8 mouse cellular contexts compared by ENCODE assay signal in the genomic region with DNA sequence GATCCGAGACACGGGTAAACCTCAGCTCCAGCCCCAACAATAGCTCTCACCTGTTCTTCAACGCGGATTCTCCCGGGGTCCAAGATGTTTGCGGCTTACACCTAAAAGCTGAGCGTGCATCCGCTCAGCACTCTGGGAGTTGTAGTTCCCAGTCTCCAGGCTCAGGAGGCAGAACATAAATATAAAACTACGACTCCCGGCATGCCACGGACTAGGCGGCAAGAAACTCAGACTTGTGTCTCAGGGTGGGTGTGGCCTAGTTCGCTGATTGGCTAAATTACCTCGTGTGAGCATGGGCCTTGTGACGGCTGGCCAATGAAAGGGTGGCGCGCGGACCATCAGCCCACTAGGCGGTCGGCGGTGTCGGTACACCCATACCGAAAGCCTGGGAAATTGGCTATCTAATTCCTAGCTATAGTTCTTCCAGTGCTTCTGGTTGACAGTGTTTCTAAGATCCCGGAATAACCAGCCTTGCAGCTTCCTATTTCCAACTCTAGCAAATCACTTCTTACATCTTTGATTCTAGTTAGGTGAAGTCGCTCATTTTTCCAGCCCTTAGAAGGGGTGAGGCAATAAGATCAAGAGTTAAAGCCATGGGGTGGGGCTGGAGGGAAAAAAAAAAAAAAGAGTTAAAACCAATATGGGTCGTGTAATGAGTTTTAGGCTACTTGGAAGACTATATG. TPM values are rescaled to one million over a fixed set of nuclear protein-coding genes. Genes with fewer than 3 reads are reported as not detected.
A peak's percentile ranks its signal among the peaks of the same experiment; 100 is the strongest.
DNase-seq lines count a peak whose midpoint lies in the region; ATAC-seq and TF ChIP-seq lines count a peak whose summit lies in the region.

A gene (minus strand): TSS at position 148 of the 683 bp plus-strand sequence.

- no peaks in the 10 kb centered on the region for H3K27me3 ChIP-seq in megakaryocyte, embryonic 14.5 days (replicated peaks)

- no peak for TF ChIP-seq CTCF in cortical plate, adult 2 months (IDR thresholded peaks at IDR 0.05; ENCODE audit: extremely low read depth, insufficient read depth, low read length)

- peak; percentile 94 to 95 for DNase-seq in gastrocnemius, adult 8-10 months (ENCODE audit: low spot score in 2 of 2)
- DNase-seq in hindlimb bud, embryonic 11.5 days (ENCODE audit: extremely low spot score, low read depth, low spot score), result peak; percentile 99
- DNase-seq in left cerebral cortex, adult 8-10 months (ENCODE audit: low spot score in 2 of 2), result peak; percentile 85 to 99
- DNase-seq in right cerebral cortex, postnatal 10 days (ENCODE audit: low spot score in 2 of 2), result peak; percentile 98 to 100
- DNase-seq in urinary bladder, postnatal 25 days (ENCODE audit: low spot score), result peak; percentile 76

- peaks cover 38% of the 10 kb centered on the region for H3K36me3 ChIP-seq in megakaryocyte, embryonic 14.5 days (replicated peaks; ENCODE audit: low read length)

- H3K4me3 ChIP-seq in cortical plate, adult 2 months (ENCODE audit: insufficient read depth, low read length), result peak within 1 kb of the TSS; percentile 63
- H3K4me3 ChIP-seq in megakaryocyte, embryonic 14.5 days (replicated peaks), result peak within 1 kb of the TSS; percentile 92

- ATAC-seq in activated CD4-positive, CD25-positive, alpha-beta regulatory T cell, adult 4 months, result peak; percentile 98

- H3K4me1 ChIP-seq in cortical plate, adult 2 months (ENCODE audit: control insufficient read depth, insufficient read depth, low read length), result no peaks in the 10 kb centered on the region
- H3K4me1 ChIP-seq in megakaryocyte, embryonic 14.5 days, result peaks cover 80% of the 10 kb centered on the region

- no peaks in the 10 kb centered on the region for H3K9me3 ChIP-seq in megakaryocyte, embryonic 14.5 days

- H3K27ac ChIP-seq in cortical plate, adult 2 months (ENCODE audit: insufficient read depth, low read length), result no peak within 1 kb of the TSS

- TF ChIP-seq POLR2A in cortical plate, adult 2 months (IDR thresholded peaks at IDR 0.05; ENCODE audit: extremely low read depth, insufficient read depth, low read length), result peak; percentile 50

RNA-seq across cellular contexts. Expression of the gene that starts here (rescaled TPM):
- polyA plus RNA-seq in activated CD4-positive, CD25-positive, alpha-beta regulatory T cell, adult 4 months (2017; shearing (Covaris generic)), result 10 to 100 TPM; 75.1 to 83.8 TPM
- 94.9 and 107 TPM in 2 replicates for polyA plus RNA-seq in cortical plate, adult 2 months (2012; rRNA removed)
- 10 to 100 TPM; 25.9 to 30.1 (median 27.9) TPM for total RNA-seq in gastrocnemius, adult 8-10 months (2022)
- 100 to 1,000 TPM in 2 of 4 experiments, 10 to 100 TPM in 2; 84.4 to 129 (median 100) TPM for total RNA-seq in left cerebral cortex, adult 8-10 months (2022)
- polyA plus RNA-seq in megakaryocyte, embryonic 14.5 days (2012; ENCODE audit: insufficient read depth, low replicate concordance), result 48.9 and 51.3 TPM in 2 replicates
